Mouse (Mus musculus): ENCODE data around the gene 6330409D20Rik. TPM values are rescaled to one million over a fixed set of nuclear protein-coding genes. Genes with fewer than 3 reads are reported as not detected.

The 6330409D20Rik gene
- polyA plus RNA-seq (2014; fragmentation: Nextera tagmentation; extraction: Ambion mirVana): 0.33 and 0.45 TPM in 2 replicates

DNA sequence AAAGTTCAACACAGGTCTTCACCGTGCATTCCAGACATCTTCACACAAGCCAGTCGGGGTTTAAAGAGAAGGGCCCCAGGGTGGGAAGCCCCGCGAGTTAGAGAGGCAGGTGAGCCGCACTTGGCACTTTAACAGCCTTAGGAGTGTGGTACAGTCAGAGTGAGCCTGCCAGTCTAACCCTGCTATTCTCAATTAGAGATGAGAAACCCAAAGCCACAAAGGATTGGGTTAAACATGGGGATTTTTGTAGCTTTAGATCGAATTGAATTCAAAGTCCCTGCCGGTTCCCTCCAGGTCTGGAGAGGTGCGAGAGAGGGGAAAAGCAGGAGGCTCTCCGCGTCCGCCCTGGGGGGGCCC lies at the start of gene 6330409D20Rik:
6330409D20Rik (minus strand) TSS at position 101 of the 357 bp plus-strand sequence.
- no peak within 1 kb of the TSS for H3K27ac ChIP-seq (replicated peaks; ENCODE audit: low read depth, low read length)
- H3K9me3 ChIP-seq (ENCODE audit: control insufficient read depth, low read length): no peaks in the 10 kb centered on the region
- H3K9ac ChIP-seq (ENCODE audit: low read depth, low read length): peak within 1 kb of the TSS; percentile 68
- H3K27me3 ChIP-seq (replicated peaks; ENCODE audit: control insufficient read depth, insufficient read depth, low read length): peaks cover 14% of the 10 kb centered on the region
- peaks cover 11% of the 10 kb centered on the region for H3K4me1 ChIP-seq (ENCODE audit: control insufficient read depth, insufficient read depth, low read length)
- no peak for DNase-seq (ENCODE audit: low spot score)
- no peak for ATAC-seq (ENCODE audit: low read depth)
- peak within 1 kb of the TSS; percentile 52 for H3K4me3 ChIP-seq (ENCODE audit: low read depth, low read length)
- 9% methylated on average over 11 of the region's 11 CpGs for WGBS
- H3K4me2 ChIP-seq (ENCODE audit: low read depth, low read length): peak within 1 kb of the TSS; percentile 98
- H3K36me3 ChIP-seq (ENCODE audit: control insufficient read depth, insufficient read depth, low read length): peaks cover 9% of the 10 kb centered on the region; the same call in 1 of the 2 replicates

- DNase-seq (ENCODE audit: low spot score): no peak
Measured at GRCm38 (mm10) chr2:32788581-32788980, 47.8 kb upstream of the 6330409D20Rik start.

DNA sequence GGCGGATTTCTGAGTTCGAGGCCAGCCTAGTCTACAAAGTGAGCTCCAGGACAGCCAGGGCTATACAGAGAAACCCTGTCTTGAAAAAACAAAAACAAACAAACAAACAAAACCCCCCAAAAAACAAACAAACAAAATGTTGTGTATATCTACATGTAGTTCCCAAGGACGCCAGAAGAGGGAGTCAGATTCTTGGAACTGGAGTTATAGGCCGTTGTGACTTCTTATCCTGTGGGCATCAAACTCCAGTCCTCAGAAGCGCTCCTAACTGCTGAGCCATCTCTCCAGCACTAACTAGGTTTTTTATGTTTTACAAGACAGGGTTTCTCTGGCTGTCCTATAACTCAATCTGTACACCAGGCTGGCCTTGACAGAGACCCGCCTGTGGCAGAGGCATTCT lies 46.4 kb upstream of the 6330409D20Rik start:
- H3K4me2 ChIP-seq (ENCODE audit: low read depth, low read length): no peak overlapping the region
- H3K4me1 ChIP-seq (ENCODE audit: control insufficient read depth, insufficient read depth, low read length): no peaks in the 10 kb centered on the region
- DNase-seq (ENCODE audit: low spot score): no peak
- peaks cover 3% of the 10 kb centered on the region; the same call in 1 of the 2 replicates for H3K36me3 ChIP-seq (ENCODE audit: control insufficient read depth, insufficient read depth, low read length)
- no peak for ATAC-seq (ENCODE audit: low read depth)
- no peaks in the 10 kb centered on the region for H3K27me3 ChIP-seq (replicated peaks; ENCODE audit: control insufficient read depth, insufficient read depth, low read length)
- no peak overlapping the region for H3K27ac ChIP-seq (replicated peaks; ENCODE audit: low read depth, low read length)
- H3K9ac ChIP-seq (ENCODE audit: low read depth, low read length): no peak overlapping the region
- H3K9me3 ChIP-seq (ENCODE audit: control insufficient read depth, low read length): no peaks in the 10 kb centered on the region
- H3K4me3 ChIP-seq (ENCODE audit: low read depth, low read length): no peak overlapping the region
- 62% methylated on average over 6 of the region's 6 CpGs for WGBS

More at GRCm38 (mm10) chr2:32788581-32788980, 47.8 kb upstream of the 6330409D20Rik start:
- Histone ChIP-seq H3K27me3 (replicated peaks; ENCODE audit: control insufficient read depth, insufficient read depth, low read length) (no peaks in the 10 kb centered on the region), H3K4me2 (ENCODE audit: low read depth, low read length) (no peak overlapping the region), H3K4me1 (ENCODE audit: control insufficient read depth, insufficient read depth, low read length) (no peaks in the 10 kb centered on the region), H3K9ac (ENCODE audit: low read depth, low read length) (no peak overlapping the region), H3K27ac (replicated peaks; ENCODE audit: low read depth, low read length) (no peak overlapping the region), H3K36me3 (ENCODE audit: control insufficient read depth, insufficient read depth, low read length) (peaks cover 7% of the 10 kb centered on the region; the same call in 1 of the 2 replicates), H3K9me3 (ENCODE audit: control insufficient read depth, low read length) (no peaks in the 10 kb centered on the region), H3K4me3 (ENCODE audit: low read depth, low read length) (no peak overlapping the region)
- 40% methylated on average over 2 of the region's 2 CpGs for WGBS
- no peak for ATAC-seq (ENCODE audit: low read depth)

DNA sequence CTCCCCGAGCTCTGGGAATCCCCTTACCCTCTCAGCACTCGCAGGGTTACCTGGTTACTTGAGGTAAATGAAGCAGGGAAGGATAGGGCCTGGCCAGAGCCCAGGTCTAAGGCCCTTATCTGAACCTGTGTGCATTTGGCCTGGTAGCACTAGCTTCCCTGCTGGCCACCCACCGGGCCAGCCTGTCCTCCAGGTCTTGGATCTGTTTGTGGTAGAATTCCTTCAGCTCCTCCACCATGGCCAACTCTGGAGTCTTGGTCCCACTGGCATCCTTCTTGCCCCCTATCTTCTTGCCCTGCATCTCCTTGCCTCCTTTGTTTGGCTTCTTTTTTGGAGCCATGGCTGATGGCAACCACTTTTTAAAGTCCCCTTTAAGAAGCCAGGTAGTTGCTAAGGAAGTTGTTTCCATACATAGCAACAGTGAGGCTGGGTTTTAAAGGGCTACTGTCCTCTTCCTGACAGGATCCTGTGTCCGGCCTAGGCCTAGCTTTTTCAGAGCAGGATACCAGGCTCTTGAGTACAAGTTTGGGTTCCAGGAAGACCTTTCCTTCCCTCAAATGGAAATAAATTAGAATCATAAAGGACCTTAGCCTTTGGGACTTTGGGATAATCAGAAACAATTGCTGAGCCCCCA lies 43.3 kb upstream of the 6330409D20Rik start, which contains the start of gene Cfap157:
Cfap157 (minus strand) TSS at position 381 of the 634 bp plus-strand sequence.
- Histone ChIP-seq H3K27ac (replicated peaks; ENCODE audit: low read depth, low read length) (no peak within 1 kb of the TSS; the same call in 1 of the 2 replicates), H3K4me2 (ENCODE audit: low read depth, low read length) (no peak within 1 kb of the TSS), H3K4me1 (ENCODE audit: control insufficient read depth, insufficient read depth, low read length) (no peaks in the 10 kb centered on the region)

DNA sequence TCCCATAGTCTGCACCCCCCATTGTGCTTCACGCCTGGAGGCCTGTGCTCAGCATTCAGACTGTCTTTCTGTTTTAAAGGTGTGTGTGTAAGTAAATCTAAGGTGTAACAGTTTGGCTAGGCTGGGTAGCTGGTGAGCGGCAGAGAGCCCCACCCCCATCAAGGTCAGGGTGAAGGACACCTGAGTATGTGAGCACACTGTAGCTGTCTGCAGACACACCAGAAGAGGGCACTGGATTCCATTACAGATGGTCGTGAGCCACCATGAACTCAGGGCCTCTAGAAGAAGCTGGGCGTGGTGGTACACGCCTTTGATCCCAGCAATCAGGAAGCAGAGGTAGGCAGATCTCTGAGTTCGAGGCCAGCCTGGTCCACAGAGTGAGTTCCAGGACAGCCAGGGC lies 40.9 kb upstream of the 6330409D20Rik start:
- ATAC-seq (ENCODE audit: low read depth): no peak
- Histone ChIP-seq H3K27me3 (replicated peaks; ENCODE audit: control insufficient read depth, insufficient read depth, low read length) (no peaks in the 10 kb centered on the region), H3K4me1 (ENCODE audit: control insufficient read depth, insufficient read depth, low read length) (no peaks in the 10 kb centered on the region), H3K36me3 (ENCODE audit: control insufficient read depth, insufficient read depth, low read length) (no peaks in the 10 kb centered on the region; the same call in 1 of the 2 replicates), H3K27ac (replicated peaks; ENCODE audit: low read depth, low read length) (no peak overlapping the region), H3K4me2 (ENCODE audit: low read depth, low read length) (no peak overlapping the region), H3K9me3 (ENCODE audit: control insufficient read depth, low read length) (no peaks in the 10 kb centered on the region), H3K4me3 (ENCODE audit: low read depth, low read length) (no peak overlapping the region), H3K9ac (ENCODE audit: low read depth, low read length) (no peak overlapping the region)
- DNase-seq (ENCODE audit: low spot score): no peak
- 80% methylated on average over 6 of the region's 6 CpGs for WGBS

More for the DNA sequence above, 43.3 kb upstream of the 6330409D20Rik start, which contains the start of gene Cfap157:
- DNase-seq (ENCODE audit: low spot score) (peak; percentile 40), ATAC-seq (ENCODE audit: low read depth) (no peak)
- Histone ChIP-seq H3K4me3 (ENCODE audit: low read depth, low read length) (no peak within 1 kb of the TSS), H3K9me3 (ENCODE audit: control insufficient read depth, low read length) (no peaks in the 10 kb centered on the region), H3K36me3 (ENCODE audit: control insufficient read depth, insufficient read depth, low read length) (no peaks in the 10 kb centered on the region), H3K27me3 (replicated peaks; ENCODE audit: control insufficient read depth, insufficient read depth, low read length) (no peaks in the 10 kb centered on the region), H3K9ac (ENCODE audit: low read depth, low read length) (no peak within 1 kb of the TSS)
- 56% methylated on average over 4 of the region's 4 CpGs for WGBS

GRCm38 (mm10) chr2:32779714-32780113 lies 38.9 kb upstream of the 6330409D20Rik start:
- WGBS: 87% methylated on average over 6 of the region's 6 CpGs
- Histone ChIP-seq H3K9ac (ENCODE audit: low read depth, low read length) (no peak overlapping the region), H3K27me3 (replicated peaks; ENCODE audit: control insufficient read depth, insufficient read depth, low read length) (no peaks in the 10 kb centered on the region), H3K4me3 (ENCODE audit: low read depth, low read length) (no peak overlapping the region), H3K9me3 (ENCODE audit: control insufficient read depth, low read length) (no peaks in the 10 kb centered on the region), H3K27ac (replicated peaks; ENCODE audit: low read depth, low read length) (no peak overlapping the region), H3K4me1 (ENCODE audit: control insufficient read depth, insufficient read depth, low read length) (peaks cover 8% of the 10 kb centered on the region), H3K4me2 (ENCODE audit: low read depth, low read length) (no peak overlapping the region), H3K36me3 (ENCODE audit: control insufficient read depth, insufficient read depth, low read length) (no peaks in the 10 kb centered on the region; the same call in 1 of the 2 replicates)
- no peak for DNase-seq (ENCODE audit: low spot score)
- no peak for ATAC-seq (ENCODE audit: low read depth)

DNA sequence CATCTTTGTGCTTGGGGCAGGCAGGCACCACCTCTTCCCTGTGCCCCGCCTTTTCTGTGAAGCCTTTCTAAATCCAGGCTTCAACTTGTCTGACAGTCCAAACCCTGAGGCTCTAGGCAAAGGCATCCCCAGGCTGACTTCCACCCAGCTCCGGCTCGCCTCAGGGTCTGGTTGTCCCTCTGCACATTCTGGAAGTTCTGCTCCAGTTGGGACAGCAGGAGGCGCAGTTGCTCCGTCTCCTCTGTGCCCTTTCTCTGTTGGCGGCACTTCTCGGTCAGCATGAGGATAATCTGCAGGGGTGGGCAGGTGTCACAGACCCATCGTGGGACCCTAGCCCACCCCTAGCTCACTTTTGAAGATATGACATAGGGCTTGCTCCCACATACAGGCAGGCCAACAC lies 38.3 kb upstream of the 6330409D20Rik start:
- Histone ChIP-seq H3K9ac (ENCODE audit: low read depth, low read length) (no peak overlapping the region), H3K4me1 (ENCODE audit: control insufficient read depth, insufficient read depth, low read length) (peaks cover 8% of the 10 kb centered on the region), H3K27me3 (replicated peaks; ENCODE audit: control insufficient read depth, insufficient read depth, low read length) (no peaks in the 10 kb centered on the region), H3K27ac (replicated peaks; ENCODE audit: low read depth, low read length) (no peak overlapping the region), H3K36me3 (ENCODE audit: control insufficient read depth, insufficient read depth, low read length) (no peaks in the 10 kb centered on the region; the same call in 1 of the 2 replicates), H3K4me3 (ENCODE audit: low read depth, low read length) (no peak overlapping the region), H3K4me2 (ENCODE audit: low read depth, low read length) (no peak overlapping the region), H3K9me3 (ENCODE audit: control insufficient read depth, low read length) (no peaks in the 10 kb centered on the region)
- WGBS: 22% methylated on average over 8 of the region's 8 CpGs
- no peak for ATAC-seq (ENCODE audit: low read depth)
- peak; percentile 44 for DNase-seq (ENCODE audit: low spot score)

- Histone ChIP-seq H3K4me3 (ENCODE audit: low read depth, low read length) (no peak overlapping the region), H3K9ac (ENCODE audit: low read depth, low read length) (no peak overlapping the region), H3K9me3 (ENCODE audit: control insufficient read depth, low read length) (no peaks in the 10 kb centered on the region), H3K4me2 (ENCODE audit: low read depth, low read length) (no peak overlapping the region), H3K4me1 (ENCODE audit: control insufficient read depth, insufficient read depth, low read length) (peaks cover 8% of the 10 kb centered on the region), H3K36me3 (ENCODE audit: control insufficient read depth, insufficient read depth, low read length) (no peaks in the 10 kb centered on the region; the same call in 1 of the 2 replicates), H3K27ac (replicated peaks; ENCODE audit: low read depth, low read length) (no peak overlapping the region), H3K27me3 (replicated peaks; ENCODE audit: control insufficient read depth, insufficient read depth, low read length) (no peaks in the 10 kb centered on the region)
- 80% methylated on average over 6 of the region's 6 CpGs for WGBS
- no peak for ATAC-seq (ENCODE audit: low read depth)
- DNase-seq (ENCODE audit: low spot score): no peak
Measured at GRCm38 (mm10) chr2:32778081-32778480, 37.3 kb upstream of the 6330409D20Rik start.

DNA sequence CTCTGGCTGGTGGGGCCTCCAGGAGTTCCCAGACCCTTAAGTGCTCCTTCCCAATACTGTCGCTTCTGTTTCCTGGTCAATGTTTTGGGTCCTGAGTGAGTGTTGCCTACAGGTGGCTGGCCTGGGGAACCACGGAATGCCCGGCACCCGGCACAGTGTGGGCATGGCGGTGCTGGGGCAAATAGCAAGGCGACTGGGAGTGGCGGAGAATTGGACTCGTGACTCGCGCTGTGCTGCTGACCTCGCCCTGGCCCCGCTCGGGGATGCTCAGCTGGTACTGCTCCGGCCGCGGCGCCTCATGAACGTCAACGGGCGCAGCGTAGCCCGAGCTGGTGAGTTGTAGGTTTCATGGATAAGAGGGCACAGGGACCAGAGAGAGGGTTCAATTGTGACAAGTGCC lies 35.4 kb upstream of the 6330409D20Rik start:
- WGBS: 21% methylated on average over 22 of the region's 22 CpGs
- DNase-seq (ENCODE audit: low spot score) (no peak), ATAC-seq (ENCODE audit: low read depth) (no peak)
- no peak overlapping the region for H3K27ac ChIP-seq (replicated peaks; ENCODE audit: low read depth, low read length)
- H3K4me2 ChIP-seq (ENCODE audit: low read depth, low read length): peak overlapping the region; percentile 77
- no peaks in the 10 kb centered on the region for H3K9me3 ChIP-seq (ENCODE audit: control insufficient read depth, low read length)
- peak overlapping the region; percentile 50 for H3K4me3 ChIP-seq (ENCODE audit: low read depth, low read length)
- H3K27me3 ChIP-seq (replicated peaks; ENCODE audit: control insufficient read depth, insufficient read depth, low read length): no peaks in the 10 kb centered on the region
- peaks cover 8% of the 10 kb centered on the region for H3K4me1 ChIP-seq (ENCODE audit: control insufficient read depth, insufficient read depth, low read length)
- H3K36me3 ChIP-seq (ENCODE audit: control insufficient read depth, insufficient read depth, low read length): no peaks in the 10 kb centered on the region; the same call in 1 of the 2 replicates
- peak overlapping the region; percentile 58 for H3K9ac ChIP-seq (ENCODE audit: low read depth, low read length)

Data from embryonic facial prominence, embryonic 14.5 days (tissue).